Mouse (Mus musculus) heart, postnatal 36 days (tissue): ENCODE measurements around the gene Dennd6b. TPM values are rescaled to one million over a fixed set of nuclear protein-coding genes. Genes with fewer than 3 reads are reported as not detected.

Experiments used
- DNase-seq, 2 experiments: peaks; one replicate each; pipeline ENCODE4 v3.0.0; 2021 to 2022
- intact Hi-C: fragments of 180-260 bp; cut with DNase I; formaldehyde crosslinking; loops from one replicate; pipeline ENCODE4 v1.15.1; 2025
- total RNA-seq, 2 experiments: library from RNA; stranded (reverse); gene quantifications; 2 replicates each; pipeline ENCODE4 v1.2.3; 2021

Gene Dennd6b
- total RNA-seq, 2 experiments from 2014 or later: 8.9 to 10.5 TPM

- no peak for DNase-seq
- intact Hi-C loops: no loop called here
Observed at GRCm38 (mm10) chr15:89184141-89184936, 12.0 kb downstream of the Dennd6b start.

- intact Hi-C loops: loop anchor here (1.0 kb wide), 1 partner anchor 27 kb away; no protein-coding TSS in a partner anchor
Observed at GRCm38 (mm10) chr15:89182842-89183241, 13.5 kb downstream of the Dennd6b start.

GRCm38 (mm10) chr15:89182328-89182741 lies 14.0 kb downstream of the Dennd6b start:
- peak; percentile 33 to 60 for DNase-seq
- intact Hi-C loops: loop anchor here (1.0 kb wide), 1 partner anchor 28 kb away; no protein-coding TSS in a partner anchor

More at GRCm38 (mm10) chr15:89182842-89183241, 13.5 kb downstream of the Dennd6b start:
- no peak for DNase-seq

- no peak for DNase-seq
- intact Hi-C loops: loop anchor here (1.0 kb wide), 2 partner anchors 15 to 29 kb away; partner anchors contain the start of gene Dennd6b
Observed at GRCm38 (mm10) chr15:89181561-89182270, 14.6 kb downstream of the Dennd6b start.

GRCm38 (mm10) chr15:89180571-89181229 lies 15.6 kb downstream of the Dennd6b start, which contains the start of gene Plxnb2:
Plxnb2 (minus strand) TSS chr15:89180788.
- intact Hi-C loops: loop anchor here (1.0 kb wide), 1 partner anchor 16 kb away; the partner anchor contains the start of gene Dennd6b

GRCm38 (mm10) chr15:89180081-89180541 lies 16.2 kb downstream of the Dennd6b start:
- intact Hi-C loops: no loop called here
- peak in 1 of 2 experiments; percentile 21 for DNase-seq

More at GRCm38 (mm10) chr15:89180571-89181229, 15.6 kb downstream of the Dennd6b start, which contains the start of gene Plxnb2:
- peak; percentile 77 to 87 for DNase-seq

GRCm38 (mm10) chr15:89179630-89179964 lies 16.7 kb downstream of the Dennd6b start:
- intact Hi-C loops: no loop called here
- no peak for DNase-seq

- intact Hi-C loops: no loop called here
- DNase-seq: peak; percentile 70 to 78
Observed at GRCm38 (mm10) chr15:89178954-89179629, 17.2 kb downstream of the Dennd6b start.

- peak in 1 of 2 experiments; percentile 22 for DNase-seq
- intact Hi-C loops: no loop called here
Observed at GRCm38 (mm10) chr15:89178260-89178860, 17.9 kb downstream of the Dennd6b start.

GRCm38 (mm10) chr15:89177576-89178259 lies 18.6 kb downstream of the Dennd6b start:
- DNase-seq: peak; percentile 28 to 47
- intact Hi-C loops: no loop called here

- DNase-seq: peak; percentile 90 to 93
- intact Hi-C loops: no loop called here
Observed at GRCm38 (mm10) chr15:89177121-89177520, 19.2 kb downstream of the Dennd6b start.

GRCm38 (mm10) chr15:89175411-89176155 lies 20.7 kb downstream of the Dennd6b start:
- DNase-seq: no peak
- intact Hi-C loops: no loop called here

GRCm38 (mm10) chr15:89174889-89175339 lies 21.4 kb downstream of the Dennd6b start:
- no peak for DNase-seq
- intact Hi-C loops: no loop called here

- peak; percentile 60 for DNase-seq
- intact Hi-C loops: no loop called here
Observed at GRCm38 (mm10) chr15:89173906-89174214, 22.4 kb downstream of the Dennd6b start.

GRCm38 (mm10) chr15:89173024-89173905 lies 23.0 kb downstream of the Dennd6b start:
- DNase-seq: peak; percentile 43 to 59
- intact Hi-C loops: no loop called here

GRCm38 (mm10) chr15:89172276-89172935 lies 23.9 kb downstream of the Dennd6b start:
- DNase-seq: peak in 1 of 2 experiments; percentile 17
- intact Hi-C loops: no loop called here

- intact Hi-C loops: no loop called here
- DNase-seq: no peak
Observed at GRCm38 (mm10) chr15:89171526-89172051, 24.7 kb downstream of the Dennd6b start.
